Mouse (Mus musculus): Measurements from ENCODE around the gene Dgkk.

DNA sequence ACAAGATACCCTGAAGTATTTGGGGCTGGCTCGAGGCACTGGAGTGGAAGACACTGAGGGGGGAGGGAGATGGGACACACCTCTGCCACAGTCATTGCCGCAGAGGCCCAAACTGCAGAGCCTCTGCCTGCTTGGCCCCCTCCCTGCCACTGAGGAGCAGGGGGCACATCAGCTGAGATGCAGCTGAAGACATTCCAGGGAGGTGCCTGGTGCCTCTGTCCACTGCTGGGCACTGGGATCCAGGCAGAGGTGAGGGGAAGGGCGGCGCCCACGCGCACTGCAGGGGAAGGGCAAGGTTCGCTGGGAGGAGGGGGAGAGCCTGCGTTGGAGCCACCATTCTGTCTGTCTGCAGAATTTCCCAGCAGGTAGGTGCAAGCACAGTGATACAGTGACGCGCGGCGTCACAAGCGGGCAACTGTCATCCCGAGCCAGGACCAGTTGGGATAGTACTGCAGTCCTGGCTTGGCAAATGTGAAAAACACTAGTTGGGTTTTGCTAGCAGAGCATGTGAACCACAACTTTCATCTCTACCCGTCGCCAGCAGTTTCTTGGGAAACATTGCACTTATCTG lies 948 bp downstream of the Dgkk start:
- TF ChIP-seq POLR2A (IDR thresholded peaks at IDR 0.05; ENCODE audit: extremely low read depth, insufficient read depth, low read length) (no peak), CTCF (IDR thresholded peaks at IDR 0.05; ENCODE audit: extremely low read depth, insufficient read depth, low read length) (no peak)
